ENCODE assay signal across 25 mouse cellular contexts in genomic region chr1:186271436-186271835, GRCm38 (mm10).
"Had no signal": no experiment of that assay in that cellular context is flagged by ENCODE, and none has a peak within 500 bp of the region (broad histone marks: within the 10 kb centered on the region; RNA-seq: fewer than 3 reads in every experiment).

No protein-coding gene starts in this region.

- ATAC-seq: liver, embryonic 12.5 days; midbrain, embryonic 13.5 days; midbrain, embryonic 16.5 days had no signal

- H3K9me3 ChIP-seq: liver, embryonic 12.5 days; liver, embryonic 15.5 days; lung, embryonic 15.5 days; midbrain, embryonic 10.5 days; midbrain, embryonic 13.5 days had no signal

- H3K27ac ChIP-seq: kidney, postnatal 0 days; layer of hippocampus, adult 2 months; limb, embryonic 13.5 days; liver, embryonic 12.5 days; liver, embryonic 15.5 days; lung, embryonic 15.5 days; midbrain, embryonic 10.5 days; midbrain, embryonic 13.5 days; neural tube, embryonic 13.5 days; stomach, postnatal 0 days had no signal

- H3K36me3 ChIP-seq: limb, embryonic 13.5 days; liver, embryonic 12.5 days; liver, embryonic 15.5 days; lung, embryonic 15.5 days; midbrain, embryonic 10.5 days; midbrain, embryonic 13.5 days; neural tube, embryonic 13.5 days had no signal

- H3K27me3 ChIP-seq: limb, embryonic 13.5 days; liver, embryonic 12.5 days; liver, embryonic 15.5 days; lung, embryonic 15.5 days; megakaryocyte, embryonic 14.5 days; midbrain, embryonic 13.5 days; neural tube, embryonic 13.5 days had no signal

- H3K4me3 ChIP-seq: layer of hippocampus, adult 2 months; limb, embryonic 13.5 days; liver, embryonic 12.5 days; liver, embryonic 15.5 days; lung, embryonic 15.5 days; midbrain, embryonic 10.5 days; midbrain, embryonic 13.5 days; myocyte; neural tube, embryonic 13.5 days had no signal

- H3K4me2 ChIP-seq: limb, embryonic 13.5 days; liver, embryonic 12.5 days; liver, embryonic 15.5 days; lung, embryonic 15.5 days; midbrain, embryonic 13.5 days; neural tube, embryonic 13.5 days had no signal

- DNase-seq: kidney, adult 2 months; kidney, postnatal 25 days; layer of hippocampus, adult 9-11 months; liver; lung, adult 18-20 months; lung, postnatal 10 days; lung, postnatal 36 days; right cerebral cortex, adult 18-20 months; right cerebral cortex, postnatal 14 days; right cerebral cortex, postnatal 4 days; thymus, adult 2 months; thymus, postnatal 25 days had no signal

- H3K9ac ChIP-seq: limb, embryonic 13.5 days; liver, embryonic 12.5 days; liver, embryonic 15.5 days; lung, embryonic 15.5 days; midbrain, embryonic 13.5 days; neural tube, embryonic 13.5 days had no signal

- H3K4me1 ChIP-seq: liver, embryonic 12.5 days; liver, embryonic 15.5 days; megakaryocyte, embryonic 14.5 days; midbrain, embryonic 10.5 days; midbrain, embryonic 13.5 days; neural tube, embryonic 13.5 days had no signal
